Mouse (Mus musculus): ENCODE results near the gene Dmrt2. TPM values are rescaled to one million over a fixed set of nuclear protein-coding genes. Genes with fewer than 3 reads are reported as not detected.

The Dmrt2 gene
- total RNA-seq (2021): 1 to 10 TPM; 1.5 to 2.0 TPM
- long read RNA-seq, experiment 1, partial matches to known transcripts: 1 of 4 reads
- long read RNA-seq, experiment 1, other reads (novel, unspliced or antisense): 3 of 4 reads
- long read RNA-seq, experiment 2: 0 reads

- DNase-seq (ENCODE audit: extremely low spot score in 1 of 2, low spot score in 2 of 2): peak; percentile 17 to 24
- intact Hi-C loops (cut with DNase I): loop anchor here (2.0 kb wide), 1 partner anchor 62 kb away; the partner anchor contains the start of gene Dmrt3
- Histone ChIP-seq H3K27ac (no peak within 1 kb of the TSS), H3K4me3 (peak within 1 kb of the TSS; percentile 30)
- TF ChIP-seq CTCF (IDR thresholded peaks at IDR 0.05): no peak
Measured at GRCm38 (mm10) chr19:25672101-25672950, at the start of gene Dmrt2. Gene Dmrt2, plus strand, starts transcription at chr19:25672411.

- intact Hi-C loops (cut with DNase I): loop anchor here (5.0 kb wide), 2 partner anchors 286 to 496 kb away; no protein-coding TSS in a partner anchor
- TF ChIP-seq CTCF (IDR thresholded peaks at IDR 0.05): peak; percentile 98
- Histone ChIP-seq H3K27ac (no peak overlapping the region), H3K4me3 (no peak overlapping the region)
- peak; percentile 66 to 70 for DNase-seq (ENCODE audit: extremely low spot score in 1 of 2, low spot score in 2 of 2)
Measured at GRCm38 (mm10) chr19:25628490-25628889, 43.7 kb upstream of the Dmrt2 start.

DNA sequence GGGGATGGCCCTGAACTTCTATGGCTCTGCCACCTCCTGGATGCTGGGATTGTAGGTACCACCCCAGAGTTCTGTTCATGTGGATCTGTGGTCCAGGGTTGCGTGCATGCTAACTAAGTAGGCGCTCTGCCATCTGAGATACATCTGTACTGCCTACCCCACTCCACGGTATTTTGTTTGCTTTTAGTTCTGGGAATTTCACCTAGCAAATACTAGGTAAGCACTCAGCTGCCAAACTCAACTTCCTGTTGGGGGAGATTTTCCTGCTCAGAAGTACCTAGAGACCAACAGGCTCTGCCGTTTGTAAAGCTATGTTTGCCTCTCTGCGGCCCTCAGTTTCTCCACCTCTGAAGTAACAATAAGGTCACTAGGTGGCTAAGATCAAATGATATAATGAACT is 37.1 kb upstream of the Dmrt2 start:
- no peak for TF ChIP-seq CTCF (IDR thresholded peaks at IDR 0.05)
- Histone ChIP-seq H3K27ac (no peak overlapping the region), H3K4me3 (no peak overlapping the region)
- intact Hi-C loops (cut with DNase I): no loop called here
- no peak for DNase-seq (ENCODE audit: extremely low spot score in 1 of 2, low spot score in 2 of 2)

- peak; percentile 64 for DNase-seq (ENCODE audit: extremely low spot score in 1 of 2, low spot score in 2 of 2)
- no peak overlapping the region for H3K27ac ChIP-seq
- intact Hi-C loops (cut with DNase I): loop anchor here (1.0 to 2.0 kb wide), 2 partner anchors 90 to 677 kb away; no protein-coding TSS in a partner anchor
- peak; percentile 93 for TF ChIP-seq CTCF (IDR thresholded peaks at IDR 0.05)
- H3K4me3 ChIP-seq: no peak overlapping the region
Measured at GRCm38 (mm10) chr19:25635622-25636244, 36.5 kb upstream of the Dmrt2 start.

GRCm38 (mm10) chr19:25638766-25639361 is 33.3 kb upstream of the Dmrt2 start:
- H3K27ac ChIP-seq: no peak overlapping the region
- H3K4me3 ChIP-seq: no peak overlapping the region
- TF ChIP-seq CTCF (IDR thresholded peaks at IDR 0.05): no peak
- intact Hi-C loops (cut with DNase I): no loop called here
- no peak for DNase-seq (ENCODE audit: extremely low spot score in 1 of 2, low spot score in 2 of 2)

DNA sequence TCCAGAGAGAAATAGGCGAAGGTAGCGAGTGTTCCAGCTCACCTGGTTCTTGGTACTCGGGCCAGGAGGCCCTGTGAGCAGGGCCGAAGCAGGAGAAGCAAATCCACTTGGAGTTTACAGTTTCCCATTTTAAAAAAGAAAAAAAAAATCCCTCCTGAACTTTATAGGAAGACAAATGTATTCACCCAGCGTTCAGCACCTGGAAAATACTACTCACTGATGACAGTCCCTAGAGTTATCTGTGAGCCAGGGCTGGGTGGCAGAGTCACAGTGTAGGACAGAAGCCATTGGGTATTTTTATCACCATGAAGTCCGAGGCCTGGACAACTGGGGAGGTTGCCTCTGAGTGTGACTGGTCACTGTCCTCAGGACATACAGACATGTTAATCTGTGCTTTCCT is 30.4 kb upstream of the Dmrt2 start:
- Histone ChIP-seq H3K27ac (no peak overlapping the region), H3K4me3 (no peak overlapping the region)
- intact Hi-C loops (cut with DNase I): no loop called here
- no peak for TF ChIP-seq CTCF (IDR thresholded peaks at IDR 0.05)
- no peak for DNase-seq (ENCODE audit: extremely low spot score in 1 of 2, low spot score in 2 of 2)

- TF ChIP-seq CTCF (IDR thresholded peaks at IDR 0.05): no peak
- intact Hi-C loops (cut with DNase I): no loop called here
- DNase-seq (ENCODE audit: extremely low spot score in 1 of 2, low spot score in 2 of 2): no peak
- H3K4me3 ChIP-seq: no peak overlapping the region
- H3K27ac ChIP-seq: no peak overlapping the region
Measured at GRCm38 (mm10) chr19:25647136-25647535, 25.1 kb upstream of the Dmrt2 start.

GRCm38 (mm10) chr19:25648701-25649100 is 23.5 kb upstream of the Dmrt2 start:
- no peak for DNase-seq (ENCODE audit: extremely low spot score in 1 of 2, low spot score in 2 of 2)
- intact Hi-C loops (cut with DNase I): no loop called here
- no peak for TF ChIP-seq CTCF (IDR thresholded peaks at IDR 0.05)
- Histone ChIP-seq H3K4me3 (no peak overlapping the region), H3K27ac (no peak overlapping the region)

DNA sequence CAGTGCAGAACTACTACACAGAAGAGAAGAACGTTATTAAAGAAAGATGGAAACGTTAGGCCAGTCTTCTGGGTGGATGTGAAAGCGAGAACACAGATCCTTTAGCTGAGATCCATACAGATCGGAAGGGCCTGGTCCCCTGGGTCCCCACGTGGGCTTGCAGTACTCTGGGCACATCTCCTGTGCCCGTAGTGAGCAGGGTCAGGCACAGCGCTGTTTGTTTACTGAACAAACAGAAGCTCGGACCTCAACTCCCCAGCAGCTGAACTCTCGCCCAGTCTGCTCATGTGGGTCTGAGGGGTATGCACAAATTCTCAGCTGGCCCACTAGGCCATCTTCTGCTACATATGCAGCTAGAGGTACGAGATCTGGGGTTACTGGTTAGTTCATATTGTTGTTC is 21.7 kb upstream of the Dmrt2 start:
- no peak for TF ChIP-seq CTCF (IDR thresholded peaks at IDR 0.05)
- Histone ChIP-seq H3K4me3 (no peak overlapping the region), H3K27ac (no peak overlapping the region)
- no peak for DNase-seq (ENCODE audit: extremely low spot score in 1 of 2, low spot score in 2 of 2)
- intact Hi-C loops (cut with DNase I): no loop called here

GRCm38 (mm10) chr19:25652560-25652959 is 19.7 kb upstream of the Dmrt2 start:
- intact Hi-C loops (cut with DNase I): no loop called here
- Histone ChIP-seq H3K27ac (no peak overlapping the region), H3K4me3 (no peak overlapping the region)
- TF ChIP-seq CTCF (IDR thresholded peaks at IDR 0.05): no peak
- no peak for DNase-seq (ENCODE audit: extremely low spot score in 1 of 2, low spot score in 2 of 2)

GRCm38 (mm10) chr19:25654034-25654749 is 18.0 kb upstream of the Dmrt2 start:
- Histone ChIP-seq H3K4me3 (no peak overlapping the region), H3K27ac (no peak overlapping the region)
- intact Hi-C loops (cut with DNase I): no loop called here
- no peak for TF ChIP-seq CTCF (IDR thresholded peaks at IDR 0.05)
- no peak for DNase-seq (ENCODE audit: extremely low spot score in 1 of 2, low spot score in 2 of 2)

Data from left cerebral cortex, adult 2 months (tissue).